Mouse (Mus musculus) hindbrain, embryonic 12.5 days (tissue): Measurements from ENCODE around the gene Dock3. TPM values are rescaled to one million over a fixed set of nuclear protein-coding genes. Genes with fewer than 3 reads are reported as not detected.
"Not testable (repeated sequence)": the region's sequence is repeated elsewhere in the genome, so short reads cannot be mapped to it uniquely, and the experiment has no call there.

Source experiments
- ATAC-seq: fragments of 200-750 bp; cut with Nextera tagmentation; 2 replicates; pipeline ENCODE4 v1.8.0; 2017; ENCODE audit warnings: moderate TSS enrichment; ENCODE audit not compliant: low FRiP score
- H3K27ac ChIP-seq: fragments of 300-500 bp; sonication (generic); 2 replicates; pipeline ENCODE4 v1.5.1; 2016; ENCODE audit warnings: mild to moderate bottlenecking
- H3K27me3 ChIP-seq: fragments of 300-500 bp; sonication (generic); 2 replicates; pipeline ENCODE4 v1.6.1; 2016; ENCODE audit warnings: mild to moderate bottlenecking
- H3K36me3 ChIP-seq: fragments of 300-500 bp; sonication (generic); 2 replicates; pipeline ENCODE4 v1.6.1; 2016; ENCODE audit warnings: mild to moderate bottlenecking
- H3K4me1 ChIP-seq: fragments of 300-500 bp; sonication (generic); 2 replicates; pipeline ENCODE4 v1.6.1; 2016
- H3K4me2 ChIP-seq: fragments of 300-500 bp; sonication (generic); replicated peaks from 2 replicates; pipeline ENCODE4 v1.6.1; 2016; ENCODE audit warnings: mild to moderate bottlenecking
- H3K4me3 ChIP-seq: fragments of 300-500 bp; sonication (generic); 2 replicates; pipeline ENCODE4 v1.5.1; 2016; ENCODE audit warnings: mild to moderate bottlenecking
- H3K9ac ChIP-seq: fragments of 300-500 bp; sonication (generic); 2 replicates; pipeline ENCODE4 v1.6.1; 2016; ENCODE audit warnings: mild to moderate bottlenecking, moderate library complexity
- H3K9me3 ChIP-seq: fragments of 300-500 bp; sonication (generic); replicated peaks from 2 replicates; pipeline ENCODE4 v1.6.1; 2016; ENCODE audit warnings: mild to moderate bottlenecking
- WGBS: fragments of 180-500 bp; shearing (Covaris S2); methylation state at CpG from one replicate; pipeline ENCODE4 v1.1.7; 2016; 5-methylcytosine and 5-hydroxymethylcytosine counted together
- polyA plus RNA-seq: library from polyadenylated mRNA; unstranded; fragments of >200 nt; fragmentation: Nextera tagmentation; extraction: Ambion mirVana; gene quantifications from 2 replicates; pipeline ENCODE4 v1.2.1, GENCODE M21; 2016

Gene Dock3
- polyA plus RNA-seq, 1 experiment from 2014 or later = 13.4 TPM

GRCm38 (mm10) chr9:107164825-107165224, 66.9 kb downstream of the Dock3 start:
- 23% methylated on average over 3 of the region's 3 CpGs for WGBS
- H3K4me3 ChIP-seq = no peak overlapping the region
- no peaks in the 10 kb centered on the region for H3K36me3 ChIP-seq
- H3K9ac ChIP-seq = no peak overlapping the region
- H3K27ac ChIP-seq = no peak overlapping the region
- no peaks in the 10 kb centered on the region for H3K27me3 ChIP-seq
- no peak for ATAC-seq
- no peaks in the 10 kb centered on the region for H3K4me1 ChIP-seq
- H3K4me2 ChIP-seq = no peak overlapping the region
- H3K9me3 ChIP-seq = no peaks in the 10 kb centered on the region

- ATAC-seq, H3K27me3 ChIP-seq, H3K27ac ChIP-seq, H3K36me3 ChIP-seq, H3K4me1 ChIP-seq, H3K9me3 ChIP-seq, H3K4me3 ChIP-seq, H3K4me2 ChIP-seq, H3K9ac ChIP-seq: not testable (repeated sequence)
- WGBS = 80% methylated on average over 4 of the region's 4 CpGs
These were observed 75.3 kb downstream of the Dock3 start for GRCm38 (mm10) chr9:107156388-107156787.

DNA sequence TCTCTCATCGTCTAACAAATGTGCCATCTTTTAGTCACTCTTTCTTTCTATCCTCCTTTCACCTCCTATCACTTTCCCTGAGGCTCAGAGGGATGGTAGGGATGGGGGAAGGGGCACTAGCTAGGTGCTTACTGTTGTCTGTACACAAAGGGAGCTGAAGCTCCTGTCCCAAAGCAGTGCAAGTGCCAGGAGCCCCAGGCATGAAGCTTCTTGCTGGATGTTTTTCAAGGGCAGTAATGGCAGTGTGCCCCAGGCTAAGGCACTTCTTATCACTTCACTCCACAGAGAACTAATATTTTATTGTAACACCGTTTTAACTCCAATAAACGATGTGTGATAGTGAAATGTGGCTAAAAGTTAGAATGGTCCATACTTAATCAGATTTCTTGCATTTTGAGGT, 118.9 kb downstream of the Dock3 start:
- ATAC-seq = no peak
- Histone ChIP-seq H3K9ac (no peak overlapping the region), H3K4me3 (no peak overlapping the region), H3K4me2 (no peak overlapping the region), H3K36me3 (no peaks in the 10 kb centered on the region), H3K27ac (no peak overlapping the region), H3K9me3 (no peaks in the 10 kb centered on the region), H3K27me3 (no peaks in the 10 kb centered on the region), H3K4me1 (no peaks in the 10 kb centered on the region)
- WGBS = 83% methylated on average over 3 of the region's 3 CpGs

DNA sequence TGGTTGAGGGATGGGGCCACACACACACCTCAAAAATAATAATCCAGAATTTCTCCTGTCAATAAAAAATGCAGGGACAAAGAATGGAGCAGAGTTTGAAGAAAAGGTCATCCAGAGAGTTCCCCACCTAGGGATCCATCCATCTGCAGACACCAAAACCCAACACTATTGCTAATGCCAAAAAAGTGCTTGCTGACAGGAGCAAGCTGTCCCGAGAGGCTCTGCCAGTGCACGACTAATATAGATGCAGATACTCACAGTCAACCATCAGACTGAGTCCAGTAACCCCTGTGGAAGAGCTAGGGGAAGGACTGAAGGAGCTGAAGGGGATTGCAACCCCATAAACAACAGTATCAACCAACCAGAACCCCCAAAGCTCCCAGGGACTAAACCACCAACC, 119.7 kb downstream of the Dock3 start:
- Histone ChIP-seq H3K36me3 (no peaks in the 10 kb centered on the region), H3K9ac (no peak overlapping the region), H3K4me1 (no peaks in the 10 kb centered on the region), H3K27me3 (no peaks in the 10 kb centered on the region), H3K27ac (no peak overlapping the region), H3K9me3 (no peaks in the 10 kb centered on the region), H3K4me2 (no peak overlapping the region), H3K4me3 (no peak overlapping the region)
- ATAC-seq = no peak
- 74% methylated on average over 2 of the region's 2 CpGs for WGBS

GRCm38 (mm10) chr9:107099487-107099886, 132.2 kb downstream of the Dock3 start:
- H3K9me3 ChIP-seq = no peaks in the 10 kb centered on the region
- H3K36me3 ChIP-seq = no peaks in the 10 kb centered on the region
- no peak overlapping the region for H3K27ac ChIP-seq
- no peaks in the 10 kb centered on the region for H3K27me3 ChIP-seq
- no peak overlapping the region for H3K4me2 ChIP-seq
- no peak for ATAC-seq
- 84% methylated on average over 6 of the region's 6 CpGs for WGBS
- no peaks in the 10 kb centered on the region for H3K4me1 ChIP-seq
- no peak overlapping the region for H3K4me3 ChIP-seq
- no peak overlapping the region for H3K9ac ChIP-seq

DNA sequence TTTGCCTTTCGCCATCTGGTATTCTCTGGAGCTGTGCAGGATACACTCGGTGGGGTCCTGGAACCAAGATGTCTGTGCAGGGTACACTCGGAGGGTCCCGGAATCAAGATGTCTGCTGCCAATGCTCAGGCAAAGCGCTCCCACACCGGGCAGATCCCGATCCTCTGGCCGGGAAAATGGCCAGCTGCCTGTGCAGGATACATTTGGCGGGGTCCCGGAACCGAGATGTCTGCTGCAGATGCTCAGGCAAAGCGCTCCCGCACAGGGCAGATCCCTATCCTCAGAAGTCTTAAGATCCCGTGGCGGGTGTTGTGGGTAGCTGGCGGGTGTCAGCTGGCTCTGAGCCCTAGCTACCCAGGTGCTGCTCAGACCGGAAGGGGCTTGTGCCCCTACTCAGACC, 142.3 kb downstream of the Dock3 start:
- not testable (repeated sequence) for H3K27ac ChIP-seq, H3K4me2 ChIP-seq, ATAC-seq, H3K36me3 ChIP-seq, H3K27me3 ChIP-seq, H3K4me3 ChIP-seq, H3K9ac ChIP-seq, H3K9me3 ChIP-seq, H3K4me1 ChIP-seq
- 73% methylated on average over 17 of the region's 17 CpGs for WGBS

GRCm38 (mm10) chr9:107087531-107087930, 144.2 kb downstream of the Dock3 start:
- Histone ChIP-seq H3K4me2 (no peak overlapping the region), H3K27me3 (no peaks in the 10 kb centered on the region), H3K9ac (no peak overlapping the region), H3K9me3 (no peaks in the 10 kb centered on the region), H3K27ac (no peak overlapping the region), H3K4me3 (no peak overlapping the region), H3K36me3 (no peaks in the 10 kb centered on the region), H3K4me1 (no peaks in the 10 kb centered on the region)
- WGBS = 79% methylated on average over 2 of the region's 2 CpGs
- ATAC-seq = no peak

DNA sequence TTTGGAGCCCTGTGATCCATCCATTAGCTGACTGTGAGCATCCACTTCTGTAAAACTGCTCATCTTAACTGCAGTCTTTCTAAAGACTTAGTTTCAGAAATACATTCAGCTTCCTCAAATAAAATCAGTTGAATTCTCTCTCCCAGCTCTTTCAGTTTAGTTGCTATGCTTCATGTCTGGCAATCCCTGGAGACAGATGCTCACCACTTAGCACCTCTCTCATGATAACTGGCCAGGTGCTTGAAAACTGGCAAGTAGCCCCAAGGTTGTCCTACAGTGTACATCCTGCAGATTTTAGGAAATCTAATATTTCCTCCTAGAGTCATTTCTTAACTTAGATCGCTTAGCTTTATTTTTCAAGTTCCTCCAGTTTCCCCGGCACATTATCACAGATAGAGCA, 193.8 kb downstream of the Dock3 start:
- H3K36me3 ChIP-seq = no peaks in the 10 kb centered on the region
- H3K9ac ChIP-seq = no peak overlapping the region
- H3K9me3 ChIP-seq = no peaks in the 10 kb centered on the region
- no peak overlapping the region for H3K4me3 ChIP-seq
- no peaks in the 10 kb centered on the region for H3K4me1 ChIP-seq
- H3K27me3 ChIP-seq = no peaks in the 10 kb centered on the region
- H3K27ac ChIP-seq = no peak overlapping the region
- WGBS = 93% methylated on average over 2 of the region's 2 CpGs
- H3K4me2 ChIP-seq = no peak overlapping the region
- ATAC-seq = no peak

DNA sequence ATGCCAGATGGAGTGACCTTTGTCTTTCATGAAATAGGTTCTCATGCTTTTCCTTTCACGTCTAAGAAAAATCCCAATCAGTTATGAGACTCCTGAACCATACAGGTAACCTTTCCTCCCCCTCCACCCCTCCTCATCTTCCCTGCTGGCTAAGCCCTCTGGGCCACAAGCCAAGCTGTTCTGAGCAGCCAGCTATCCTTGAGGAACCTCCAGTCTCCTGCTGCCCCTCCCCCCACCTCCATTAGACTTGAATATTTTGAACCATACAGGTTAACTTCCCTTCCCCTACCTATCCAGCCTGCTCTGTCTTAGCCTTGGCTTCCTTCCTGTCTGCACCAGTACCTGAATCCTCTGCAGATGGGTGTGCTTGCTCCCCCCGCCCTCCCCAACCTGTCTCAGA, 204.1 kb downstream of the Dock3 start:
- Histone ChIP-seq H3K9ac (no peak overlapping the region), H3K4me3 (no peak overlapping the region), H3K4me2 (no peak overlapping the region), H3K27ac (no peak overlapping the region), H3K4me1 (no peaks in the 10 kb centered on the region), H3K27me3 (no peaks in the 10 kb centered on the region), H3K9me3 (no peaks in the 10 kb centered on the region), H3K36me3 (no peaks in the 10 kb centered on the region)
- ATAC-seq = no peak
- WGBS = 74% methylated on average over 2 of the region's 2 CpGs

DNA sequence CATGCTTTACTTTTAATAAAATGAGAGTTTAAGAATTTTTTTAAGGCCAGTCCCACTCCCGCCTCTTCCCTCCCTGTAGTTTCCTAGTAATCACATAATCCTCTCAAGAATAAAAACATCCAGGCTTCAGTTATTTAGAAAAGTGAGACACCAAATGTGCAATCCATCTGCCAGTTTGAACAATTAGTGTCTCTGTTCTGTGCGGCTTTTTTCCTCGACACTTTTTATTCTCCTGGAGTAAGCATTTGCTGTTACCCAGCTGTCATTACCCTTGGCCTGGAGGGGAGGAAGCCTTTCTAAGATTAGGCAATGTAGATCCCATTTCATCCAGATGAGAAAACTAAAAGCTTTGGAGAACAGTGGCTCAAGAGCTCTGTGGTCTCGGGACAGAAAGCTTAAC, 221.9 kb downstream of the Dock3 start:
- ATAC-seq = no peak
- H3K27me3 ChIP-seq = no peaks in the 10 kb centered on the region
- 87% methylated on average over 4 of the region's 4 CpGs for WGBS
- H3K27ac ChIP-seq = no peak overlapping the region
- no peak overlapping the region for H3K4me3 ChIP-seq
- no peaks in the 10 kb centered on the region for H3K36me3 ChIP-seq
- H3K9me3 ChIP-seq = no peaks in the 10 kb centered on the region
- H3K4me1 ChIP-seq = no peaks in the 10 kb centered on the region
- H3K4me2 ChIP-seq = no peak overlapping the region
- no peak overlapping the region for H3K9ac ChIP-seq

GRCm38 (mm10) chr9:107003187-107003586, 228.5 kb downstream of the Dock3 start:
- H3K4me3 ChIP-seq = no peak overlapping the region
- ATAC-seq = no peak
- H3K9me3 ChIP-seq = no peaks in the 10 kb centered on the region
- no peak overlapping the region for H3K4me2 ChIP-seq
- no peak overlapping the region for H3K9ac ChIP-seq
- no peak overlapping the region for H3K27ac ChIP-seq
- no peaks in the 10 kb centered on the region for H3K36me3 ChIP-seq
- no peaks in the 10 kb centered on the region for H3K4me1 ChIP-seq
- no peaks in the 10 kb centered on the region for H3K27me3 ChIP-seq
- WGBS = 91% methylated on average over 2 of the region's 2 CpGs

- Histone ChIP-seq H3K27me3 (no peaks in the 10 kb centered on the region), H3K27ac (no peak overlapping the region), H3K4me1 (no peaks in the 10 kb centered on the region), H3K4me2 (no peak overlapping the region), H3K36me3 (no peaks in the 10 kb centered on the region), H3K4me3 (no peak overlapping the region), H3K9me3 (no peaks in the 10 kb centered on the region), H3K9ac (no peak overlapping the region)
- no peak for ATAC-seq
- WGBS = 64% methylated on average over 3 of the region's 3 CpGs
These were observed 261.0 kb downstream of the Dock3 start for GRCm38 (mm10) chr9:106970742-106971141.

- no peaks in the 10 kb centered on the region for H3K4me1 ChIP-seq
- ATAC-seq = no peak
- no peak overlapping the region for H3K9ac ChIP-seq
- no peaks in the 10 kb centered on the region for H3K27me3 ChIP-seq
- H3K4me2 ChIP-seq = no peak overlapping the region
- WGBS = 88% methylated on average over 1 of the region's 1 CpGs
- H3K36me3 ChIP-seq = peaks cover 6% of the 10 kb centered on the region; the same call in 1 of the 2 replicates
- no peak overlapping the region for H3K4me3 ChIP-seq
- no peak overlapping the region for H3K27ac ChIP-seq
- no peaks in the 10 kb centered on the region for H3K9me3 ChIP-seq
These were observed 273.3 kb downstream of the Dock3 start for GRCm38 (mm10) chr9:106958452-106958851.

DNA sequence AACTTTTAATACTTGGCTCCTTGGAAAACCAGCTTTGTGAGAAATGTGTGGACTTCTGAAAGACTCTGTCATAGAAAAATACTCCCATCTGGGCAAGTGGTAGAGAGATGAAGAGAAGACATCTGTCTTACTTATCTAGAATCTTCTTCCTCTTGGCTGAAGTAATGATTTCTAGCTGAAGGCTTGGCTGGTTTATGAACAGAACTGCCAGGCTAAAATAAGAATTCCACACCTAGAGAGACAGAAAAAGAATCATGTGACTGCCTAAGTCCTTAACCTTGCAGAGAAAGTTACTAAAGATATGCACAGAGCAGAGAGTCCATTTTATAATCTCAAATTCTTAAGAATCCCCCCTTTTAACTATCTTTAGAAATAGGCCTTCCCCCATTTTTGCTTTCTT, 276.2 kb downstream of the Dock3 start:
- Histone ChIP-seq H3K27me3 (no peaks in the 10 kb centered on the region), H3K4me1 (no peaks in the 10 kb centered on the region), H3K4me2 (no peak overlapping the region), H3K9me3 (no peaks in the 10 kb centered on the region), H3K9ac (no peak overlapping the region), H3K4me3 (no peak overlapping the region), H3K36me3 (peaks cover 6% of the 10 kb centered on the region; the same call in 1 of the 2 replicates), H3K27ac (no peak overlapping the region)
- ATAC-seq = no peak
